Mouse (Mus musculus) adipocyte (in vitro differentiated cells): ENCODE data around the gene Mtmr10.

ENCODE experiments used
- DNase-seq: peaks from one replicate; pipeline ENCODE4 v3.0.0-alpha.2; 2016; ENCODE audit warnings: low spot score

Gene Mtmr10

DNA sequence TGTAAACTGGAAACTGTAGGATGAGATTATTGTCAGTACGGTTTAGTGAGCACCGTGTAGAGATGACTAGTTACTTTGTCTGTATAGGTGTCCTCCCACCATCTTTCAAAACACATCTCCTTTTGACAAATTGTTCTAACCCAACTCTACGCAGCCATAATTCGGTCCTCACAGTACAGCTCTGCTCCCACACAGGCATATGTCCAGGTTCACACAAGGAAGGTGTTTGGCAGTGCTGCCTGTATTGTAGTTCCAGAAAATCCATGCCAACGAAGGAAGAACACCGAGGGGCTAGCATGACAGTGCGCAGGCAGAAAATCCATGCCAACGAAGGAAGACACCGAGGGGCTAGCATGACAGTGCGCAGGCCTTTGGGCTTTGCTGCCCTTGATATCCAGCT lies 4.3 kb downstream of the Mtmr10 start:
- no peak for DNase-seq

GRCm38 (mm10) chr7:64296286-64297010 lies 9.0 kb downstream of the Mtmr10 start:
- DNase-seq: no peak

DNA sequence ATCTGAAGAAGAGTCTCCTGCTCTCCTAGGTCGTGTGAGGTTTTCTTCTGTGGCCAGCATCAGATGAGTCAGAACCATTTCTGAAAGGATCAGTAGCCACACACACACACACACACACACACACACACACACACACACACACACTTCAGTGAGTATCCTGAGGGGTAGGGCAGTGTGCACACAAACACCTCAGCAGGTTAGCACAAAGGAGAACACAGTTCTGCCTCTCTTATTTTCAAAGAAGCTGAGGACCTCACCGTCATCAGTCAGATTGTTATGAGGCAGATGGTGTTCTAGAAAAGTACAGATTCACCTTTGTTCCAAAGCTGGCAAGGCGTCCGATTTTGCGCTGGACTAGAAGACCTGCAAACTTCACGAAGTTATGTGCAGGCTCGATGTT lies 22.8 kb downstream of the Mtmr10 start:
- no peak for DNase-seq

DNA sequence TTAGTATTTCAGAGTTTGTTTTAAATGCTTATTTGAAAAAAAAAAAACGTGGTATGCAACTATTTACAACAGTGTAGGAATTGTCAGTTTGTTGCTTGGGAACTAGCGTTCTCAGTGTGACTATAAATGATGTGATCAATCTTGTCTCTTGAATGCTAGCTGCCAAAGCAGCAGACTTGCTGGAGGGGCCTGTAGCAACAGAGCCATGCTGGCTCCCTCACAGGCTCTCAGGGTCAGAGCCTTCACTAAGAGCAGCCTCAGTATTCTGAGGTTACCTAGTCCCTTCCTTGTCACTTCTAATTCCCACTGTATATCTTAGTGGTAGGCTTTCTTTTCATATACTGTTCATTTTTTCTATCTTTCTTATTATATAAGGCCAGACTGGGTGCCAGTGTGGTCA lies 23.3 kb downstream of the Mtmr10 start:
- DNase-seq: no peak

- no peak for DNase-seq
These were observed 25.4 kb downstream of the Mtmr10 start for GRCm38 (mm10) chr7:64312811-64313210.

DNA sequence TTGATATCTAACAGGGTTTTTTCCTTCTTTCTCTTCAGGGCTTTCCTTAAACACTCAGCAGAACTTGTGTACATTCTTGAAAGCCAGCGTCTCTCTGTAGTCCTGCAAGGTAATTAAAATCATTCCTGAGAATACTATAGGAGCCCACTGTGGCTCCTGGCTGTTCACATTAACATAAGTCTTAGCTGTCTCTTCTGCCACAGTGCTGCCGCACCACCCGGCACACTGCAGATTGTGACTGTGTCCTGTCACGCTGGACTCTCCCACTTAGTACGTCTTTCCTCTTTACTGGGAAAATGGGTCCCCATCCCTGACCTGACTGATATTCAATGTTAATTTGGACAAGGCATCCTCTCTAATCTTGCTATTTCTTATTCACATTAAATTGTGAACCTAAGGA lies 33.7 kb downstream of the Mtmr10 start:
- no peak for DNase-seq

DNA sequence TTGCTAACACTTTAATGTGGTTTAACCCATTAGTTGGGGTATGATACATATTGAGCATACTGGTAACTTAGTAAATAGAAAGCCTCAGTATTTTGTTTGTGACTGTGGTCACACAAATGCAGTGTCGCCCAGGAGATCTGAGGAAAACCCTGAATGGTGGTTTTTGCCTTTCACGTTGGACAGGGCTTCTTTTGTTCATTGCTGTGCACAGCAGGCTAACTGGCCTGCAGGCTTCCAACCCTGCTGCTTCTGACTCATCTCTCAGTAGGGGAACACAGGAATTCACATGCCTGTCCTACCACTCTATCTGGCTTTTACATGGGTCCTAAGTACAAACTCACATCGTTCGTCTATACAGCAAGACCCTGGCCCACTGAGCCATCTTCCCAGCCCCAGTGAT lies 34.2 kb downstream of the Mtmr10 start:
- no peak for DNase-seq

GRCm38 (mm10) chr7:64326892-64327291 lies 39.4 kb downstream of the Mtmr10 start:
- DNase-seq: peak; percentile 72

- DNase-seq: no peak
These were observed 40.0 kb downstream of the Mtmr10 start for GRCm38 (mm10) chr7:64327486-64327885.

DNA sequence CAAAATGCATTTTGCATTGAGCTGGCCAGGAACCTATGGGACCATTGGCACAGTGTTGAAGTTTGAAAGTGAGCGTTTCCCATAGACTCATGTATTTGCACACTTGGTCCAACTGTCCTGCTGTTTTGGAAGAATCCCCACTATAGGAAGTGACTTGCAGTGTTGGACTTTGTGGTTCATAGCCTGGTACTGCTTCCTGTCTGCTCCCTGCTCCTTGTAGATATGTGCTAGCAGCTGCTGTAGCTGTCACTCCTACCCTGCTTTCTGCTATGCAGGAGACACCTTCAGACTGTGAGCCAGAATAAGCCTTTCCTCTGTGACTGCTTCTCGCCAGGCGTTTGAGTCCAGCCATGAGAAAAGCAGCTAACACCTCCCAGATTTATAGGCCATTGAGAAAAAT lies 43.9 kb downstream of the Mtmr10 start:
- no peak for DNase-seq

DNA sequence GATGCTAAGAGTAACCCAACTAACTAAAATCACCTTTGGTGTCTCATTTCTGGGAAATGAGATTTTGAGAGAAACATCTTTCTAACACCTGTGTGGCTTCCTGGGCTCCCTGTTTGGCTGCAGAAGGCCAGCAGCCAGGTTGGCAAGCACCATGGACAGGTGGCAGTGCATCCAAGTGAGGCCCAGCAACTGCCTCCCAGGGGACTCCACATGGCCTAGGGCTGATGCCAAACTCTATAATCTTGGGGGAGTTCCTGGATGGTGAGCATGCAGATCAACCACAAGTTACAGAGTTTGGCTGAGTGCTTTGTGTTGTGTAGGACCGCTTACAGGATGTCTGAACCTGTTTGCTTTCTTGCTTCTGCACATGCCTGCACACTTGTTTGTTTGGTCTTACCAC lies 45.2 kb downstream of the Mtmr10 start:
- DNase-seq: no peak

- DNase-seq: no peak
These were observed 60.4 kb downstream of the Mtmr10 start for GRCm38 (mm10) chr7:64347813-64348212.

DNA sequence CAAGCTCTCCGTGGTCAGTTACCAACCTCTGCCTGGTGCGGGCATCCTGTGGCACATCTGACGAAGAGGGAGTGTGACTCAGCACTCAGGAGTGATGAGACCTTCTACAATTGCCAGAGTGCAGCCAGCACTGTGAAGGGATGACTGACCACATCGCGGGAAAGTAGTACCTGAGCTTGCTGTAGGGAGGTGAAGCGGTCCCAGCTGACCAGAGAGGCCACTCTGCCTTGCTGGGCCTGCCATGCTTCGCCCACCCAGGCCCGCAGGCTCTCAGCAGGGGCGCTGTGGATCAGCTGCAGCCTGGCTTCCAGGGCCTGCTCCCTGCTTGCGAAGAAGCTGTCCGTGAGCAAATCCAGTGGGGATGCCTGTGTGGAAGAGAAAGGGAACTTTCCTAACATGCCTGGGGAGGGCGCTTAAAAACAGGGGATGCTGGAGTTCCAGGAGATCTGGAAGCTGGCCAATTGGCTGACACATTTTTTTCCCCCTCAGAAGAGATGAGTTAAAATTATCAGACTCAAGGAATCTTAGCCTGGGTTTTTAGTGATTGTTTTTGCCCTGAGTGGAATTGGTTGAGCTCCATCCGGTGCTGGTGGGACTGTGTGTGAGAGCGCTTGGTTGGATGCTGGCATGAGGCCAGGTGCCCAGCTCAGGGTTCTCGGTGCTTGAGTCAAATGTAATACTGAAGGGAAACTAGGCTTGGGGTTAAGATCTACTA lies 61.9 kb downstream of the Mtmr10 start:
- DNase-seq: no peak

GRCm38 (mm10) chr7:64351087-64351486 lies 63.6 kb downstream of the Mtmr10 start:
- peak; percentile 56 for DNase-seq

DNA sequence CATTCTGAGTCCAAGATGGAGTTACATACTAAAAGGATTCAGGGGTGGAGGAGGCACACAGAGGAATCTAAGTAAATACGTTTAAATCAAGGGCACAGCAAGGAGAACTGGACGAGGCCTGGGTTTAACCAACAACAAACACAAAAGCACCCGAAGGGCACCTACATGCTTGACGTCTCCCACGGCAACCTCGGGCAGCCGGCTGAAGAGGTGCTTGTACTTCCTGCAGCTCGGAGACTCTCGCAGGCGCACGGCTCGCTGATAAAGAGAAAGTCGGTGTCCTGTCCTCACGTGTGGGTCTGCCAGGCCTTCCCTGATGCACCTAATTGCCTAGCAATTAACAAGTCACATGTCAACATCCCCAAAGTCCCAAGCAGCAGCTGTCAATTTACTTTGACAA lies 66.8 kb downstream of the Mtmr10 start:
- DNase-seq: no peak

DNA sequence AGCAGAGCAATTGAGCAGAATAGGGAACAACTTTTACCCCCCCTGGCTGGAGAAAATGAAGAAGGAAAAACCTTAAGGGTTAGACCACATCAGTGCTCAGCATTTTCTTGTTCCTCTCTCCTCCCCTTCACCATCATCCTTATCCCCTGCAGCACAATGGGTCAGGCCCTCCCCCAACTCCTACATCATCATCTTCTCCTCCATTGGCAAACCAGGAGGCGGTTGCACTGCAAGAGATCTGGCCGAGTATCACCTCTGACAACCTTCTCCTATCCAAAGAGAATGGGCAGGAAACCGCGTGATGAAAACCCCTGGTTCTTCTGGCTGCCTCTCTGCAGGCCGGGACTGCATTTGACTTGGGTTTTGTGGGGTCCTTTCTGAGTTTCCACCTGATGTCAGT lies 69.2 kb downstream of the Mtmr10 start:
- DNase-seq: no peak

DNA sequence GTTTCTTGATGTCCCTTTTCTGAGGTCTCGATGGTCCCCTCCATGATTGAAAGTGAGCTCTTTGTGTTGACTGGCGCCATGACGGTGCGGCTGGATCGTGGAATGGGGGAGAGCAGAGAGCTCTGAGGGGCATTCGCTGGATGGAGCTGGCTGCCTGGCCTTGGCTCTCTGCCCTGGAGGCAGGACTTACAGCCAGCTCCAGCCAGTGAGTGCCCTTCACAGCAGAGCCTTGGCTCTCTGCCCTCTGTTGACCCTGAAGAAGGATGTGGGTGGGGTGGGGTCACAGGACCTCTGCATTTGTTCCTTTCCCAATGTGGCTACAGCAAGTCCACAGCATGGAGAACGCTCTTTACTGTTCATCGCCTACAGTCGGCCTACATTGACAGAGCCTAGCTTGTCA lies 70.0 kb downstream of the Mtmr10 start:
- DNase-seq: no peak

- no peak for DNase-seq
These were observed 71.2 kb downstream of the Mtmr10 start for GRCm38 (mm10) chr7:64358666-64359065.

GRCm38 (mm10) chr7:64359943-64360585 lies 72.6 kb downstream of the Mtmr10 start:
- no peak for DNase-seq

DNA sequence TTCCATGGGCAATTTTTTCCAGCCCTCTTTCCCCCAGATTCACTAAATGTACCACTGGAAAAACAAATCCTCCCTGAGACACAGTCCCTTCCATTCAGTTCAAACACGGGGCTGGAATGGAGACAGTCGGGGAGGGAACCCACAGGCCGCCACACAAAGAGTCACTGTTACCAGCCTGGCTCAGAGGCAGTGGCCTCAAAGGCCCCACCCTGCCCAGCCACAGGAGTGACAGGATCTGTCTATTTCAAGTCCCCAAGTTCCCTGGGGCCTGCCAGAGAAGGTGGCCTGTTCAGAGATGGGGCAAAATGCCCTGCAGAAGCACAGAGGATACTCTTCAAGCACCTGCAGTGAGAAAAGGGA lies 73.1 kb downstream of the Mtmr10 start:
- DNase-seq: no peak

DNA sequence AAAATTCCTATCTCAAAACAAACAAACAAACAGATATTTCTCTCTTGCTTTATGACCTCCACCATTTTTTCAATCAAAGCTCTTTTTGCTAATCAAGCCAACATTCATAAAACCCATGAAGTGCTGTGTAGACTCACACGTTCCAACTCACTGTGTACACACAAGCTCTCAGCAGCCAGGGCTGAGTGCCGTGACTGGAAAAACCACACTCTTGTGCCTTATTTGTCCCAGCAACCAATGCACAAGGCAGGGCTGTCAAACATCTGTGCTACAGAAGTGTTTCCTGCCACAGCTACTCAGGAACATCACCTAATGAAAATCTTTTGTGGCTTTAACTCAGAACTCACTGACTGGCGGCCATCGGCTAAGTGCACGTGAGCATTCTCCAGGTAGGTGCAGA lies 78.4 kb downstream of the Mtmr10 start:
- DNase-seq: no peak

GRCm38 (mm10) chr7:64369841-64370240 lies 82.4 kb downstream of the Mtmr10 start:
- peak; percentile 78 for DNase-seq
